Mouse (Mus musculus) forelimb bud, embryonic 11.5 days (tissue): Measurements from ENCODE around the gene Gstt4.
"Not testable (repeated sequence)": the region's sequence is repeated elsewhere in the genome, so short reads cannot be mapped to it uniquely, and the experiment has no call there.

Experiments used
- DNase-seq: peaks from one replicate; pipeline ENCODE4 v3.0.0-alpha.2; 2012; ENCODE audit warnings: low read depth, low spot score

The Gstt4 gene

GRCm38 (mm10) chr10:75789841-75790240, 32.5 kb downstream of the Gstt4 start:
- DNase-seq, result no peak

- no peak for DNase-seq
These were observed 33.1 kb downstream of the Gstt4 start for GRCm38 (mm10) chr10:75789081-75789735.

- no peak for DNase-seq
These were observed 34.1 kb downstream of the Gstt4 start for GRCm38 (mm10) chr10:75788277-75788676.

GRCm38 (mm10) chr10:75785442-75785841, 36.9 kb downstream of the Gstt4 start:
- DNase-seq, result no peak

GRCm38 (mm10) chr10:75780769-75781578, 41.4 kb downstream of the Gstt4 start, which contains the start of the genes Gm20441 and Gstt3:
Gm20441 (minus strand) TSS chr10:75780954.
Gstt3 (minus strand) TSS chr10:75781414.
- peak; percentile 78 for DNase-seq

- no peak for DNase-seq
These were observed 42.9 kb downstream of the Gstt4 start for GRCm38 (mm10) chr10:75779206-75780174.

- DNase-seq, result no peak
These were observed 44.5 kb downstream of the Gstt4 start for GRCm38 (mm10) chr10:75777885-75778284.

- DNase-seq, result no peak
These were observed 45.8 kb downstream of the Gstt4 start for GRCm38 (mm10) chr10:75776562-75776961.

GRCm38 (mm10) chr10:75774587-75774986, 47.8 kb downstream of the Gstt4 start:
- no peak for DNase-seq

- DNase-seq, result no peak
These were observed 48.2 kb downstream of the Gstt4 start for GRCm38 (mm10) chr10:75774102-75774501.

- DNase-seq, result peak; percentile 90
These were observed 49.3 kb downstream of the Gstt4 start, which contains the start of gene Ddt for GRCm38 (mm10) chr10:75772795-75773664. Ddt (minus strand) TSS chr10:75773414.

GRCm38 (mm10) chr10:75767756-75768155, 54.6 kb downstream of the Gstt4 start:
- not testable (repeated sequence) for DNase-seq

- DNase-seq, result no peak
These were observed 55.5 kb downstream of the Gstt4 start for GRCm38 (mm10) chr10:75766856-75767255.
